Mouse (Mus musculus) neutrophil, adult 83 days (primary cell): ENCODE measurements around the gene Chrm5. TPM values are rescaled to one million over a fixed set of nuclear protein-coding genes. Genes with fewer than 3 reads are reported as not detected.

Experiments used
- total RNA-seq, 2 experiments: library from RNA; stranded (reverse); gene quantifications; one replicate each; pipeline ENCODE4 v1.2.4; 2023

Chrm5 gene
- not detected for total RNA-seq

DNA sequence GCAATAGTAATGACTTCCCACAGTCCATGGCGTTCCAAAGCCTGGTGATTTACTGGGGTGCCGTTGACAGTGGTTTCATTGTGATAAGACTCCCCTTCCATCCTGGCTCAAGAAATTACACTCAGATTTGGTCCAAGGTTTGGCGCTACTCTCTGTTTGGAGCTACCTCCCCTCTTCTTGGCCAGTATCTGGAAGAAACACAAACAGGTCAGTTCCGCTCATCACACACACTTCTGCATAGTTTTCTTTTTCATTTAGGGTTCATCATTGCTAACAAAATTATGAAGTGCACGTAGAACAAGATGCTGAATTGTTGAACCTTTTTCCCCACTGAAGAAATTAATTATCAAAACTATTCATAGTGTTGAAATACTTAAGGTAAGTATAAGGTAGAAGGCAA is at the start of gene Chrm5:
Chrm5 (minus strand) TSS at position 101 of the 400 bp plus-strand sequence.

GRCm38 (mm10) chr2:112492856-112493538 is 12.4 kb upstream of the Chrm5 start, which contains the start of gene Aven:
Aven (plus strand) TSS chr2:112492964.

DNA sequence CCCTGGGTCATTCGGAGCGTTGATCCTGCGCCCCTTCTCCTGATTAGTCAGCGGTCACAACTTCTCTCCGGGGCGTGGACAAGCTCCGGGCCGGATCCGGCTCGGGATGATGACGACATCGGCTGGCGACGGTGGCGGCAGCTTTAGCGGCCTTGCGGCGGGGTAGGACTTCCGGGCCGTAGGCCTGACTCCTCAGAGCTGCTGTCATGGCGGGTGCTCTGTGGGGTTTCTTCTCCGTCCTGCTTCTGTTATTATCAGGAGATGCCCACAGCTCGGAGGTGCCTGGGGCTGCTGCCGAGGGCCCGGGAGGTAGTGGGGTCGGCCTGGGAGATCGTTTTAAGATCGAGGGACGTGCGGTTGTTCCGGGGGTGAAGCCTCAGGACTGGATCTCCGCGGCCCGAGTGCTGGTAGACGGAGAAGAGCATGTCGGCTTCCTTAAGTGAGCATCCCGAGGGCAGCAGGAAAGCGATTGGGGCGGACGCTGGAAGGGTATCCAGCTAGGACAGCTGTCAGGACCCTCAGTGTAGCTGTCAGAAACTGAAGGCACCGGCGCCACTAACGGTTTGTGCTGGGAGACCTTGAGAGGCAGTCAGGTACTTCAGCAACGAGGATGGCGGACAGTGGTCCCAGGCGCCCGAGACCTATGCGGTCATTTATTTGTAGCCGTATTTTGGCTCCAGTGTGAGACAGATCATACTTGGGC is 25.6 kb downstream of the Chrm5 start, which contains the start of gene Emc7:
Emc7 (plus strand) TSS at position 136 of the 703 bp plus-strand sequence.

Other genes starting within 250 kb of the Chrm5 start
- gene Lpcat4, start 241.3 kb downstream of the Chrm5 start, total RNA-seq, result 10 to 100 TPM; 63.2 to 79.0 TPM
- not detected for gene Nutm1, start 221.5 kb downstream of the Chrm5 start, total RNA-seq
- 10 to 100 TPM; 19.7 to 26.5 TPM for gene Nop10, start 218.8 kb downstream of the Chrm5 start, total RNA-seq
- gene Slc12a6, start 214.9 kb downstream of the Chrm5 start, total RNA-seq, result 100 to 1,000 TPM; 182 to 212 TPM
- not detected for gene Gm21985, start 214.5 kb downstream of the Chrm5 start, total RNA-seq
- 10 to 100 TPM; 17.2 to 23.2 TPM for gene Emc4, start 112.7 kb downstream of the Chrm5 start, total RNA-seq
- gene Katnbl1, start 101.6 kb downstream of the Chrm5 start, total RNA-seq, result 1 to 10 TPM; 6.8 to 7.0 TPM
- gene Emc7, start 25.8 kb downstream of the Chrm5 start, total RNA-seq, result 1 to 10 TPM; 8.0 to 8.7 TPM
- 1 to 10 TPM; 5.6 to 8.1 TPM for gene Aven, start 12.2 kb upstream of the Chrm5 start, total RNA-seq